Mouse (Mus musculus) thymus, postnatal 36 days (tissue): ENCODE measurements around the gene Oxld1.

Source experiments
- DNase-seq, 2 experiments: peaks; one replicate each; pipeline ENCODE4 v3.0.0; 2022; ENCODE audit warnings: mixed read lengths in 2 of 2

Oxld1 gene

DNA sequence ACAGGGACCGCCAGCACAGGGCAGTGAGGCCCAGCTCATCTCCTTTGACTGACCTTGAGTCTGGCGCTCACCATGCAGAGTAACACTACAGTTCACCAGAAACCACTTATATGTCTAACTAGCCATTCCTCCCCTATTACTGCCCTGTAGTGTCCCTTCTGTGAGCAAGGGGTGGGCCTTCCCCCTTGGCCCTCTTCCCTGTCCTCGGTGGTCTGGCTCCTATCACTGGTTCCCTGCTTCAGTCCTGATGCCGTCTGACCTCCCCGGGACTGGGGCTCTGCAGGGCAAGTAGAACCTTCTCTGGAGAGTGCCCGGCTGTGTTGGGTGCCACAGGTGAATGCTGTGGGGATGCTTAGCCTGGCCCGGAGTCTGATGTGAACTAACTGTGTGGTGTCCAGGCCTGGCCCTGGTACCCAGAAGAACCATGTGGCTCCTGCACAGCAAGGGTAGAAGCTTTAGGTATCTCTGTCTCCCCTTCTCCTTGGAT lies 25.6 kb upstream of the Oxld1 start:
- no peak for DNase-seq

DNA sequence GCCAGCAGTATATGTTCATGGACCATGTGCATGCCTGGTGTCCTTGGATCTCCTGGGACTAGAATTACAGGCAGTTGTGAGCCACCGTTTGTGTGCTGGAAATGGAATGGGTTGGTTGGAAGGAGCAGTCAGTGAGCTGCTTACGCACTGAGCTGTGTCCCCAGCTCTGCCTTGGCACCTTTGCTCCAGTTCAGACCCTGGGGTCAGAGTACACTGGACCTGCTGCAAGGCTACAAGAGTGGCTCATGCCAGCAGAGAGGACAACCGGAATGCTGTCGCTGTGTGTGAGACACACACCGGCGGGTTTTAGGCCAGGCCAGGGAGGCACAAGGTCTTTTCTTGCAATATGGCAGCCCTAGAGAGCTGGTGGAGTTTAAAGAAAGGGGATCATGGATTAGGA lies 14.2 kb upstream of the Oxld1 start:
- no peak for DNase-seq

DNA sequence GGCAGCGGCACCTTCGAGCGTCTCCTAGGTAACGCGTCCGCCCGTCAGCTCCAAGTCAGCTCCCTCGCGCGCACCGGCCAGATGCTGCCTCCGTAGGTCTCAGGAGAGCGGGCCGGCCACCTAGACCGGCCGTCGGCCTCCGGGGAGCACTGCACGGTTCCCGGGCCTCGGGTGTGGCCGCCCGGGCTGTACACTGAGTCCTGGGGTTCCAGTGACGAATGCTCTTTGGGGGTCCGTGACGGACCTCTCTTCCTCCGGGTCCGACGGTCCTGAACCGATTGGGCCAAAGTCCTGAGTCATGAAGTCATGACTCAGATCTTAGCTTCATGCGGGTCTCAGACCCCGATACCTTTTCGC lies 9.8 kb upstream of the Oxld1 start:
- DNase-seq: no peak

DNA sequence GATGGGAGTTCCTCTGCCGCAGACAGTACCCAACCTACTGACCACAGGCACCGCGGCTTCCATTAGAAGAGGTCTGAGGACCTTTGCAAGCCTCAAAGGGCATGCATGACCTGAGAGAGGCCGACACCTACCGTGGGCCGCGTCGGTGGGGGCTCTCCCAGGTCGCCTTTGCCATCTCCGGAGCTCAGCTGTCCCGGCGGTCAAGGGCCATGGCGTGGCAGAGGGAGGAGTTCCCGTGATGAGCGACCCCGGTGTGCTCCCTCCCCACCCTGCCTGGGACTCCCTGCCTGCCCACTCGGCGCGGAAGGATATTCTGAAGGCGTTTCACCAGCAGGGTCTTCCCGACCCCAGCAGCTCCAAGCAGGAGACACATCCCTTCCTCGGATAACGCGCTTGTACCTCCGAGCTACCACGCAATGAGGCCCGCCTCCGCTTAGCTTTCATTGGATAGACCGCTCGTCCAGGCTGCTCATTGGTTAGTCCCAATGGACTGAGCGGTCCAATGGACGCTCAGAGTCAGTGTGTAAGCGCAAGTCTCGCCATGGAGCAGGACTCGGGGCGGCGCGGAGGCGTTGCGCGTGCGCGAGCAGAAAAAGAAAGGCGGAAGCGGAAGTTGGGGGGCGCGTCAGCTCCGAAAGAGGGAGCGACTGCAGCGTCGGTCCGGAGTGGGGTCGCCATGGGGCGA lies 9.3 kb upstream of the Oxld1 start, which contains the start of gene Arl16:
Gene Arl16, minus strand, starts transcription at position 557 of the 685 bp plus-strand sequence.
- peak; percentile 94 to 97 for DNase-seq

DNA sequence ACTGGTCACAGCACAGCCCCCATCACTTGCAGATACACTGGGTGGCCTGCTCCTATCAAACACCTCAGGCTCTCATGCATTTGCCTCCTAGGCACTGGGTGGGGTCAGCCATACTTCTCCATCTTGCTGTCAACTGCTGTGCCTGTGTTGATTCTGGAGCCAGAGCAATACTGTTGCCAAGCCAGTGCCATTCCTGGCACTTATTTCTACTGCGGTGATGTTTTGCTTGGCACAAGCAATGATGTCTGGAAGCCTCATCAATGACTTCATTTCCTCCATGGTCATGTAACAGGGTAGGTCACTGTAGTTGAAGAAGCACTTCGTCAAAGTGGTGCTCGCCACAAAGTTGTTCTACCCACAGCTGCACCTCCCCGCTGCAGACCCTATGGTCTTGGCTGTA lies 7.7 kb upstream of the Oxld1 start:
- DNase-seq: no peak

DNA sequence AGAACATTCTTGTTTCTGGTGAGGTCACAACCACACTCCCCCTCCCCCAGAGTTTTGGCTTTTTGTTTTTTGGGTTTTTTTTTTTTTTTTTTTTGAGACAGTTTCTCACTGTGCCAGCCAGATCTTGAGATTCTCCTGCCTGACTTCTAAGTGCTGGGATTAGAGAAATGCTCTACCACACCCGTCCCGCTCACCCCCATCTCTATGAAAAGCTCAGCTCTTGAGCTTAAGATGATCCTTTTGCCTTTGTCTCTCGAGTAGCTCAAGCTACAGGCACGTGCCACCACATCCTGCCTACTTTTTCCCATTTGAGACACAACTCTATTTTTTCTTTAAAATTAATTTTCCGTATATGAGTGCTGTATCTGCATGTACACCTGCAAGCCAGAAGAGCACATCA lies 6.5 kb upstream of the Oxld1 start:
- no peak for DNase-seq

DNA sequence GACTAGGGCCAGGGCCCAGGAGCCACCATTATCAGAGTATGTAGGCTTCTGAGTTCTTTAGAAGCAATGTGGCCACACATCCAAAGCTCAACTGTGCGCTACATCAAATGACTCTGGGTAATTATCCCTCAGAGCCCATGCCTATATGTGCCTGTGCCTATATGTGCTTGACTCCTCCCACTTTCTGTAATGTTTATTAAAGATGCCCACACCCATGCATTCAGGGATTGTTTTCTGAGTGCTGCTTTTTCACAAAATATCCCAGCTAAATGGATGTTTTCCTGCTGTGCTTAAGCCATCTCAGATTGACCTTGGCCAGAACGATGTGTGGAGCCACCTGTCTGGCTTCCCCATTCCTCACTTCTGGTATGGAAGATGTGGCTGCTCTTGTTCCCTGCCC lies 5.7 kb upstream of the Oxld1 start:
- DNase-seq: no peak

DNA sequence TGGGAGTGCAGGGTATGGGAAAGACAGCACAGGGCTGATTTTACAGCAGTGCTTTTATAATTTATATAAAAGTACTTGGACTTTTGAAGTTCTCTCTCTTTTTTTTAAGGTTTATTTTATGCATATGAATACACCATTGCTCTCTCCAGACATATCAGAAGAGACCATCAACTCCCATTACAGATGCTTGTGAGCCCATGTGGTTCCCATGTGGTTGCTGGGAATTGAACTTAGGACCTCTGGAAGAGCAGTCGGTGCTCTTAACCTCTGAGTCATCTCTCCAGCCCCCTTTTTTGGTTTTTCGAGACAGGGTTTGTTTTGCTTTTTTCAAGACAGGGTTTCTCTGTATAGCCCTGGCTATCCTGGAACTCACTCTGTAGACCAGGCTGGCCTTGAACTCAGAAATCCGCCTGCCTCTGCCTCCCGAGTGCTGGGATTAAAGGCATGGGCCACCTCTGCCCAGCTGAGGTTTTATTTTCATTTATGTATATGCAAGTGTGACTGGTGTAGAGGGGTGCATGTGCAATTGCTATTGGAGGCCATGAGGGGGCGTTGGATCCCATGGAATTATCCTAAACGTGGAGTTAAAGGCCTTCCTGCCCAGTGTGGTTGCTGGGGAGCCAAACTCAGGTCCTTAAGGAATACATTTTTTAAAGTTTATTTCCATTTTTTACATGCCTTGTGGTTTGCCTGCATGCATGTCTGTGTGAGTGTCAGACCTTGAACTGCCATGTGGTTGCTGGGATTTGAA lies 1.2 kb upstream of the Oxld1 start:
- DNase-seq: no peak

DNA sequence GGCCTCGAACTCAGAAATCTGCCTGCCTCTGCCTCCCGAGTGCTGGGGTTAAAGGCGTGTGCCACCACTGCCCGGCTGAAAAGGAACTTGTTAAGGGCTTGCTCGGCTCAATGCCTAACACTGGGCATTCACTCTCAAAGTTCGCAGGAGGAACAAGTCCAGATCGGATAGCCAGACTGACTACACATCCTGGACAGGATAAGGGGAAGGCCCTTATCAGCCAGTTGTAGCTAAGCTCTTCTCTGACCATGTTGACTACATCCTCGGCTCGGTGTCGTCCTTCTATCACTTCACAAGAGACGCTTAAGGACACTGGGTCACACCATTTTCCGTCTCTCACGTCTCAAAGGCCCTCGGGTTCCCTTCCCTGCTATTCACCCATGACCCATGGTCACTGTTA lies 498 bp downstream of the Oxld1 start:
- DNase-seq: no peak

DNA sequence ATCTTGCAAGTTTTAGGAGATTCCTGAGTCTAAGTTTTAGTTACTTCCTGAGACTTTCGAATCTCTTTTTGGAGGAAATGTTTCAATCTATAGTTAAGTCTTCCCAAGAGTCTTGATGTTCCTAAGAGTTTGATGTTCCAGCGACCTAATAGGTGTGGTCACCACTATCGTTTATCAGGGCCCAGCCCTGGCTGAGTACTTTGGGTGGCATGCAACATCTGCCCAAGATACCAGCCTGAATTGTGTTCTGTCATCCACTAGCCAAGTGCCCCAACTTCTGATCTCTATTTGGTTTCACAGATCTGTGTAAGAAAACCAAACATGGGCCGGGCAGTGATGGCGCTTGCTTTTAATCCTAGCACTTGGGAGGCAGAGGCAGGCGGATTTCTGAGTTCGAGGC lies 2.5 kb downstream of the Oxld1 start:
- no peak for DNase-seq

DNA sequence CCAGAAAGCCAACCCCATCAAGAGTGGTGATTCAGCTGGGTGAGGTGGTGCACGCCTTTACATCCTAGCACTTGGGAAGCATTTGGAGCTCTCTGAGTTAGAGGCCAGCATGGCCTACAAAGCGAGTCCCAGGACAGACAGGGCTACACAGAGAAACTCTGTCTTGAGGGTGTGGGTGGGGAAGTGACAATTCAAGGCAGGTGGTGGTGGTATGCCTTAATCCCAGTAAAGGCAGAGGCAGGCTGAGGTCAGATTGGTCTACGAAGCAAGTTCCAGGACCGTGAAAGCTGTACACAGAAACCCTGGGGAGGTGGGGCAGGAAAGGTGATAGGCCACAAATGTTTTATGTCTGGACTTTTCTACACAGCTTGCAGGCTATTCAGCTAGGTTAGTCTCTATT lies 2.9 kb downstream of the Oxld1 start:
- no peak for DNase-seq

DNA sequence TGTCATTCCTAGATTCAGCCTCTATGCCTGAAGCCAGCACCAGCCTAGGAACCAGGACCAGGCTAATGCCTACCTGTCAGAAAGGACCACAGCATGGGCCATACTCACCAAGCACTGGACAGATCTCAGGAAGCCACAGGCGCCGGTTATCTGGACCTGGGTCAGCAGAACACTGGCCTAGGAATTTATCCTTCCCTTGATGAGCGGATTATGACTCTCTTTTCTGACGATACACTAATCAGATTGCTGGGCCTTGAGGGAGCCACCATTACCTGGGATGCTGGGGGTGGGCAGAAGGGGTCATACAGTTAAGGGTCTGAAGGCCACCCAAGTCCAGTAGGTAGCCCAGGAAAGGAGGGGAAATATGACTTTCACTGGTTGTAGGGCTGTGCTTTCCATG lies 4.6 kb downstream of the Oxld1 start, which contains the start of gene Pde6g:
Gene Pde6g, minus strand, starts transcription at position 195 of the 400 bp plus-strand sequence.
- DNase-seq: no peak

DNA sequence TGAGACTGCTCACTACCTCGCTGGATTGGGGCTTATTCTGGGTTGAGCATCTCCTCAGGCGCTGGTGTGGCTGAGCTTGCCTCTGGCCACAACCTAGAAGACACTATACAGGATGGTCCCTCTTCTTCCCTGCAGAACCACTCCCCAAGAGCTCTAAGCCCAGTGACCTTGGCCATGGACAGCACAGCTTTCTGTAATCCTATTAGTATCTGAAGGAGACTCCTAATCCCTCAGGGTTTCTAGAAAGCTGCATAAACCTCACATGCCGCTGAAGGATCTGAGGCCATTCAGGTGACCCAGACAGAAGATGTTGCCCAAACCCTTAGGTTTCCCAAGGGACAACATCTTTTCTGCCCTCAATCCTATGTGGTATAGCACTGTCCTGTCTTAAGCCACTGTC lies 5.6 kb downstream of the Oxld1 start:
- DNase-seq: no peak

DNA sequence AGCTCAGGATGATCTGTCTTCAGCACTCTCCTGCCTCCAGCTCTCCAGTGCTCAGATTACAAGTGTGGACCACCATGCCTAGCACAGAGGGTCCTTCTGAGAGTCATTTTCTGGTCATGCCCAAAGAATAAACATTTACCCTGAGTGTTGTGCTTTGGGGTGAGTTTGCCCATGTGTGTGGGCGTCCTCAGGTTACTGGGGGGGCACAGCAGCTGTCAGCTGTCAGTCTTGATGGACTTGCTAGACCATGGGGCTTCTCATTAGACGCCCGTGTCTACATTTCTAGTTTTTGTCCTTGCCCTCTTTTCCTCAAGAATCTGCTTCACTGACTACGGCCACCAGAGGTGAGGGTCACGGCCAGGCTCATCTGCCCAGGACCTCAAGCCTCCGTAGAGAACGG lies 10.7 kb downstream of the Oxld1 start:
- no peak for DNase-seq

DNA sequence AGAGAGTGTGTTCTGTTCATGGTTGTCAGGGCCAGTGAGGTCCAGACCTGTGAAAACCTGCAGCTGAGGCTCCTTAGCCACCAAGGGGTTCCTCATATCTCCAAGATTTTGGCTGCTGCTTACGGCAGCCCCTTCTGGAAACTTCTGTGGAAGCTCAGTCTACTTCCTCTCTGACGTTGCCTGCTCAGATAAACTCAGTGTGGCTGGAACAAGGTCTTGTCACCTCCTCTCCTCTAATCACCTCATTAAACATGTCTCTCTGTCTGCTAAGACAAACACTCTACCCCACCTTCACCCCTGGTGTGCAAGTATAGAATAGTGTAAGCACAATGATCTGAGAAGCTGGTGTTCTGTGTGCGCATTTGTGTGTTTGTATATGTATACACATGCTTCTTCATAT lies 12.4 kb downstream of the Oxld1 start:
- no peak for DNase-seq

DNA sequence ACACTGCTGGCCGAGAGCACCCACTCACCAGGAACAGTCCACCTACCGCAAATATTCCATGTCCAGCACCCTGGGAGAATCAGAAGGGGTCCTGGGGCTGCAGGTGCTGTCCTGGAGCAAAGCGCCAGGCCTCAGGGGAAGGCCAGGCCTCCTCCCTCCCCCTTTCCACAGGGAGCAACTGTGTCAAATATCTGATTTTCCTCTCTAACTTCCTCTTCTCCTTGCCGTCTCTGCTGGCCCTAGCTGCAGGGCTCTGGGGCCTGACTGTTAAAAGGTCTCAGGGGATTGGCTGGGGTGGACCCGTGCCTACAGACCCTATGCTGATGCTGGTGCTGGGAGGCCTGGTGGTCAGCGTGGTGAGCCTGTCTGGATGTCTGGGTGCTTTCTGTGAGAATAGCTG lies 13.8 kb downstream of the Oxld1 start:
- no peak for DNase-seq

DNA sequence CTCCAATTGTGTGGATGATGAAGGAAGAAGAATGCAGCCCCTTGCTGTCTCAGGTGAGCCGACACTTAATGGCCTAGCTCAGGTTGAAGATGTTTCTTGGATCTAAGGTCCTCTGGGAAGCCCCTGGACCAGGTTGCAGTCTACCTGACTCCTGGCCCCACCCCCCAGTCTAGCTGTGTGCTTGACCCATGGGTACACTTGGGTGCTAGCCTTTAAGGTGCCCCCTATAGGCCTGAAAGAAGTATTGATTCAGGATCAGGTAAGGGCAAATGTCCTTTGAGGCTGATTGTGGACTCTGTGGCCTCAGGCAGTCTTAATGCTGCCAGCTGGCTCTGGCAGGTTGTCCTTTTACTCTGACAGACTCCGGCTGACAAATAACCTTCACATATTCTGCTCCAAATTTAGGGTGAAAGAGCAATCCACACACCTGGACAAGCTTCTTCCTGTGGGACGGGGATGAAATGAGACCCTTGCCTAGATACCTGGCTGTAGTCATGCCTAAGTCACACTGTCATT lies 15.0 kb downstream of the Oxld1 start:
- no peak for DNase-seq

DNA sequence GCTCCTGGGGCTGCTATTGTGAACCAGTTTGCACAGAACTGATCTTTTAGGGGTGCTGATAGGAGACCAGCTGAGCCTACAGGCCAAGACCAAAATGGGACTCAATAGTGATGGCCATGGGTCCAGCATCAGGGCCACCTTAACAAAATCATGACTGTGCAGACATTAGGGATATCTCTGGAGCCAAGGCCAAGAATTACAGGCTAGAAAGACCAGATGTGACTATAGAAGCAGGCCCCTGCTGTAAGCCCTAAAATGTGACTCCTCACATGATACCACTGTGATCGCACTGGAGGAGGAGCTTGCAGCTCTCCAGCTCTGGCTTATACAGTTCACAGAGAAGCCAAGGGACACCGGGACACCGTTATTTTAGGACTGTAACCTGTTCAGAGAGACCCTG lies 15.5 kb downstream of the Oxld1 start, which contains the start of gene Tspan10:
Gene Tspan10, plus strand, starts transcription at position 301 of the 400 bp plus-strand sequence.
- DNase-seq: no peak

DNA sequence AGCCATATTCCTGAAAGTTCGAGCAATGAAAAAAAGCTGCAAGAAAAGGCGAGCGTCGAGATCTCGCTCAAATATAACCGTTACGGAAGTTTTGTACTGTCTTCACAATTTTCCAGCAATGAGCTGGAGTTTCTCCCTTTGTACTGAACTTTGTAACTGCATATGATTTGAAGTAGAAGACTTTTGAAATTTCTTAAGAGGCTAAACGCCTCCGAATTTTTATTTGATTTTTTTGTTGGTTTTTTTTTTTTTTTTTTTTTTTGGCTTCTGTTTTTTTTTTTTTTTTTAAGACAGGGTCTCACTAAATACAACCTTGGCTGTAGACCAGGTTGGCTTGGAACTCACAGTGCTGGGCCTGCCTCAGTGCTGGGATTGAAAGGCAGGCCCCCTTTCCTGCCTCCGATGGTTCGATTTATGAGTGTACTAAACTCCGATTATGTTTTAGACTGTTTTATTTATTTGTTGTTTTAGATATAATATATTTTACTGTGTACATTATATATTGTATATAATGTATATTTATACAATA lies 19.9 kb downstream of the Oxld1 start:
- DNase-seq: no peak

DNA sequence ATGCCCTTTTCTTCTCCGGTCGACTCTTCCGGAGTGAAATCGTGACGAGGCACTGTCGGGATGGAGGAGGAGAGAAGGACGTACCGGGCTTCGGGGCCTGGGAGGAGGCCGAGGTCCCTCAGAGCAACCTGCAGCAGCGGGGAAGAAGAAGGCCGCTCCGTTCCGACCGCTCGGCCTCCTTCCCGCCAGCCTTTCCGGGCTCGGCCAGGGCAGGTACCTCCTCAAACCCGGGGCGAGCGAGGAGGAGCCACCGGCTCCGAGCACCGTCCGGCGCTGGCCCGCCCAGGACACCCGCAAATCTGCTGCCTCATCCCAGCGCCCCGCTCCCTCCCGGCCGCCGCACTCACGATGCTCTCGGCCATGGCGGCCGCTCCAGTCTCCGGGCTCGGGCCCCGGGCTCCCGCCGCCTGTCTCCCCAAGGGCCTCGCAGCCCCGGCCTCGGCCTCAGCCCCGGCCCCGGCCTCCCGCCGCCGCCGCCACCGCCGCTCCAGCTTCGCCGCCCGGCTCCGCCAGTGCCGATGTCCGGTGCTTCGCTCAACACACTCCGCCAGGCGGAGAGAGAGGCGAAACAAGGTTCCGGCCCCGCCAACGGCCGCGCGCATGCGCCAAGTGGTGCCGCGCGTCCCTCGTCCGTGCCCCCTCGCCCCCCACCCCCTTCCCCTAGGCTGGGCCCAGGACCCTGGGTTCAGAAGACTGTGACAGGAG lies 20.6 kb downstream of the Oxld1 start, which contains the start of gene Nploc4:
Gene Nploc4, minus strand, starts transcription at position 557 of the 705 bp plus-strand sequence.
- DNase-seq: peak; percentile 89 to 91

DNA sequence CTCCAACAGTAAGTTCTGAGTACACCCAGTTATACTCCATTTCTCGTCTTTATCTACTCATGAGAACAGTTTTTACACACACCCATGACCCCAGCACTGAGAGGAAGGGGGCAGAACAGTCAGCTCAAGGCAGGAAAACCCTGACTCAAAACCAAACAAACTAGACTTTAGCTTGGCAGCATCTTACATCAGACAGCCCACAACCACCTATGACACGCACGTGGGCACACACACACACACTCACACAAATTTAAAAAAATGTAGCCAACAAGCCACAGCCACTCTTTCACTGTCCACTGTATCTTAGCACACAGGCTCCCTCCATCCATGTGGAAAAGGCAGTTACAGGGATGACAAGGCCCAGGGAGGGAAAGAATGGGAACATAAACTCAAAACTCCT lies 31.1 kb downstream of the Oxld1 start:
- DNase-seq: no peak

DNA sequence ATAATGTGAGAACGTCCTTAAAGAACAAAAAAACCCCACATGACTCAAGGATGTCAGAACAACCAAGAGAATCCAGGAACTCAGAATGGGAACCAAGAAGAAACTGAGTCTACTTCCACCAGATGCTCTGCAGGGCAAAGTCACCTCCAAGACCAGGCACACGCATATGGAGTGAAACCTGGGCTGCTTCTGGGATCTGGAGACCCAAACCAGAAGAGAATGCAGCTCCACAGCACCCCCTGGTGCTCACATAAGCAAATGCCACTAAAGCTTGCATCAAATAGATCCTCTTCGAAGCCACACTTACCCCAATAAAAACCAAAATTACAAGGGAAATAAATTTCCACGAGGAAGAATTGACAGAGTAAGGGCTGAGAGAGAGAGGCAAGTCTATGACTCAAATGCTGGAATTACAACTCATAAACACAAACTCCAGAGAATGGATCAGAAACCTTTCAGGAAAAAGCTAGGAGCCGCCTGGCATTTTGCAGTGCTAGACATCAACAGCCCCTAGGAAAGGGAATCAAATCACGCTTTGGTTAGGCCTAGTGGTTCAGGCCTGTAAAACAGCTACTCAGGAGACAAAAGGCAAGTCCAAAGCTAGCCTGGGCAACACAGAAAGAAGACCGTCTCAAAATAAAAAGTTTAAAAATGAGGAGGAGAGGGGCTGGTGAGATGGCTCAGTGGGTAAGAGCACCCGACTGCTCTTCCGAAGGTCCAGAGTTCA lies 34.1 kb downstream of the Oxld1 start:
- DNase-seq: peak; percentile 42 to 48
